30 mouse cellular contexts compared by ENCODE assay signal in the genomic region with DNA sequence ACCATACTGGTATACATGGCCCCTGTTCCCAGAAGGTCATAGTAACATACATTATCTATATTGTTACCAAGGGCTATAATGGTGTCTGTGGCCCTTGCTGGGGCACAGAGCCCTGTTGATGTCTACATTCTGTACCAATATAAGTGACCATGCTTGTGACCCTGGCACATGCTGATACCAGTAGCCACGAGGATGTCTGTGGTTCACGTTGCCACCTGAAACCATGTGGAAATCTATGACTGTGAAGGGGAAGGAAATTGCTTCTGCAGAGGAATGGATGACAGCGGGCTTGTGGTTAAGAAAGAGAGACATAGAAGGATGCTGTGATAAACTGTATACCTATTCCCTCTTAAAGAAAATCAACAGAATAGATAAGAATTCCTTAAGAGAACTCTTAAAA. TPM values are rescaled to one million over a fixed set of nuclear protein-coding genes. Genes with fewer than 3 reads are reported as not detected.
DNase-seq lines count a peak whose midpoint lies in the region; ATAC-seq and TF ChIP-seq lines count a peak whose summit lies in the region.
"Had no signal": no experiment of that assay in that cellular context is flagged by ENCODE, and none has a peak within 500 bp of the region (broad histone marks: within the 10 kb centered on the region; RNA-seq: fewer than 3 reads in every experiment).

No protein-coding gene starts in this region.

- no peaks in the 10 kb centered on the region for H3K9me3 ChIP-seq in midbrain, embryonic 16.5 days (replicated peaks; ENCODE audit: control insufficient read depth, low read length, poor library complexity, severe bottlenecking)
- H3K9me3 ChIP-seq in stomach, postnatal 0 days (ENCODE audit: control insufficient read depth, low read length), result no peaks in the 10 kb centered on the region
- H3K9me3 ChIP-seq: embryonic facial prominence, embryonic 13.5 days; embryonic facial prominence, embryonic 15.5 days; forebrain, embryonic 10.5 days; forebrain, embryonic 12.5 days had no signal

- intact Hi-C loops in left cerebral cortex, postnatal 14 days (cut with DNase I), result no loop called here

- H3K36me3 ChIP-seq in midbrain, embryonic 16.5 days (ENCODE audit: control insufficient read depth, insufficient read depth, low read length), result no peaks in the 10 kb centered on the region
- no peaks in the 10 kb centered on the region for H3K36me3 ChIP-seq in stomach, postnatal 0 days (ENCODE audit: control insufficient read depth, insufficient read depth, low read length)
- H3K36me3 ChIP-seq: embryonic facial prominence, embryonic 13.5 days; embryonic facial prominence, embryonic 15.5 days; forebrain, embryonic 10.5 days; forebrain, embryonic 12.5 days; G1E had no signal

- DNase-seq in stomach, postnatal 0 days (ENCODE audit: low spot score), result no peak
- no peak for DNase-seq in left cerebral cortex, postnatal 14 days (ENCODE audit: low spot score in 2 of 2)
- DNase-seq: adrenal gland, adult 8-10 months; adrenal gland, postnatal 14 days; adrenal gland, postnatal 36 days; B cell, adult 2 months; cerebellum, adult 11 months; cerebellum, adult 18-20 months; cerebellum, adult 8-10 months; cerebellum, adult 9-11 months; cerebellum, postnatal 14 days; cerebellum, postnatal 36 days had no signal

- TF ChIP-seq EP300 in stomach, postnatal 0 days (optimal IDR thresholded peaks at IDR 0.05), result no peak

- H3K4me3 ChIP-seq in midbrain, embryonic 16.5 days (ENCODE audit: low read depth, low read length), result no peak overlapping the region
- no peak overlapping the region for H3K4me3 ChIP-seq in stomach, postnatal 0 days (ENCODE audit: low read depth, low read length)
- H3K4me3 ChIP-seq: embryonic facial prominence, embryonic 13.5 days; embryonic facial prominence, embryonic 15.5 days; erythroblast, embryonic 14.5 days; forebrain, embryonic 10.5 days; forebrain, embryonic 12.5 days had no signal

- 90% methylated on average over 3 of the region's 3 CpGs for WGBS in midbrain, embryonic 16.5 days
- WGBS in stomach, postnatal 0 days, result 82% methylated on average over 3 of the region's 3 CpGs

- no peak for TF ChIP-seq CTCF in stomach, postnatal 0 days (IDR thresholded peaks at IDR 0.05; ENCODE audit: low read depth)

- ATAC-seq in common myeloid progenitor, adult 5-6 weeks (replicated peaks; ENCODE audit: low read depth, poor library complexity, severe bottlenecking), result peak; percentile 45; the same call in 1 of the 2 replicates
- ATAC-seq in hematopoietic stem cell, adult 5-6 weeks (replicated peaks in 1 of 2; ENCODE audit: insufficient read depth in 1 of 2, low FRiP score in 2 of 2, low TSS enrichment in 1 of 2, low read depth in 1 of 2, poor library complexity in 2 of 2, severe bottlenecking in 2 of 2), result peak; percentile 7 to 78; a peak in 1 of 4 replicates
- peak; percentile 97 for ATAC-seq in megakaryocyte progenitor cell, adult 5-6 weeks (replicated peaks; ENCODE audit: poor library complexity)
- no peak for ATAC-seq in midbrain, embryonic 16.5 days
- no peak for ATAC-seq in stomach, postnatal 0 days (ENCODE audit: low FRiP score, low TSS enrichment)
- ATAC-seq: activated CD4-positive, CD25-positive, alpha-beta regulatory T cell, adult 4 months; CD4-positive, CD25-positive, alpha-beta regulatory T cell, adult 4 months; forebrain, embryonic 14.5 days; forebrain, embryonic 16.5 days; Patski had no signal

- no peak overlapping the region for H3K9ac ChIP-seq in midbrain, embryonic 16.5 days (ENCODE audit: low read depth, low read length)
- no peak overlapping the region for H3K9ac ChIP-seq in stomach, postnatal 0 days (ENCODE audit: low read length)
- H3K9ac ChIP-seq: embryonic facial prominence, embryonic 13.5 days; embryonic facial prominence, embryonic 15.5 days; forebrain, embryonic 12.5 days had no signal

- no peaks in the 10 kb centered on the region for H3K4me1 ChIP-seq in midbrain, embryonic 16.5 days (ENCODE audit: control insufficient read depth, insufficient read depth, low read length)
- no peaks in the 10 kb centered on the region for H3K4me1 ChIP-seq in stomach, postnatal 0 days (replicated peaks; ENCODE audit: control insufficient read depth, insufficient read depth)
- H3K4me1 ChIP-seq: embryonic facial prominence, embryonic 13.5 days; embryonic facial prominence, embryonic 15.5 days; forebrain, embryonic 10.5 days; forebrain, embryonic 12.5 days had no signal

- no peaks in the 10 kb centered on the region for H3K27me3 ChIP-seq in midbrain, embryonic 16.5 days (ENCODE audit: control insufficient read depth, insufficient read depth, low read depth, low read length)
- H3K27me3 ChIP-seq in stomach, postnatal 0 days (ENCODE audit: control insufficient read depth, insufficient read depth, low read length), result no peaks in the 10 kb centered on the region
- H3K27me3 ChIP-seq: CH12.LX; embryonic facial prominence, embryonic 13.5 days; embryonic facial prominence, embryonic 15.5 days; forebrain, embryonic 12.5 days; Patski had no signal

- H3K4me2 ChIP-seq in midbrain, embryonic 16.5 days (ENCODE audit: low read length), result no peak overlapping the region
- H3K4me2 ChIP-seq in stomach, postnatal 0 days (replicated peaks; ENCODE audit: low read depth), result no peak overlapping the region
- H3K4me2 ChIP-seq: embryonic facial prominence, embryonic 13.5 days; embryonic facial prominence, embryonic 15.5 days; forebrain, embryonic 12.5 days had no signal

- no peak overlapping the region for H3K27ac ChIP-seq in midbrain, embryonic 16.5 days (ENCODE audit: low read length)
- H3K27ac ChIP-seq in stomach, postnatal 0 days (replicated peaks), result no peak overlapping the region
- H3K27ac ChIP-seq: embryonic facial prominence, embryonic 13.5 days; embryonic facial prominence, embryonic 15.5 days; forebrain, embryonic 10.5 days; forebrain, embryonic 12.5 days had no signal

RNA-seq across cellular contexts. Expression of gene Cyp2j8, which starts 2.9 kb away (rescaled TPM):
- total RNA-seq in common myeloid progenitor, adult 5-6 weeks (2017), result not detected in 2 replicates
- not detected in 2 replicates for total RNA-seq in hematopoietic stem cell, adult 5-6 weeks (2017)
- total RNA-seq in megakaryocyte progenitor cell, adult 5-6 weeks (2015), result not detected in 2 replicates
- total RNA-seq in megakaryocyte progenitor cell, adult 5-6 weeks (2017), result not detected in 2 replicates
- not detected in 2 replicates for polyA plus RNA-seq in midbrain, embryonic 16.5 days (2015; fragmentation: Nextera tagmentation; extraction: Ambion mirVana)
- polyA plus RNA-seq in stomach, postnatal 0 days (2015; fragmentation: Nextera tagmentation; extraction: Ambion mirVana), result not detected in 2 replicates
- total RNA-seq in left cerebral cortex, postnatal 14 days (2021), result not detected
- total RNA-seq: adrenal gland, adult 18-20 months; adrenal gland, postnatal 14 days; adrenal gland, postnatal 36 days; CH12.LX; G1E had no signal
- polyA plus RNA-seq: activated CD4-positive, CD25-positive, alpha-beta regulatory T cell, adult 4 months; CD4-positive, CD25-positive, alpha-beta regulatory T cell, adult 4 months; embryonic facial prominence, embryonic 11.5 days; embryonic facial prominence, embryonic 13.5 days; embryonic facial prominence, embryonic 15.5 days; erythroblast, embryonic 14.5 days; forebrain, embryonic 10.5 days; forebrain, embryonic 12.5 days; forebrain, embryonic 14.5 days; forebrain, embryonic 16.5 days; G1E; Patski had no signal

RNA-seq across cellular contexts. Expression of gene Cyp2j6, which starts 43.4 kb away (rescaled TPM):
- 4.0 and 4.7 TPM in 2 replicates for total RNA-seq in common myeloid progenitor, adult 5-6 weeks (2017)
- 21.2 and 23.0 TPM in 2 replicates for total RNA-seq in hematopoietic stem cell, adult 5-6 weeks (2017)
- 2.4 and 3.1 TPM in 2 replicates for total RNA-seq in megakaryocyte progenitor cell, adult 5-6 weeks (2015)
- 2.5 and 2.8 TPM in 2 replicates for total RNA-seq in megakaryocyte progenitor cell, adult 5-6 weeks (2017)
- 5.1 and 6.0 TPM in 2 replicates for polyA plus RNA-seq in midbrain, embryonic 16.5 days (2015; fragmentation: Nextera tagmentation; extraction: Ambion mirVana)
- 21.5 and 23.0 TPM in 2 replicates for polyA plus RNA-seq in stomach, postnatal 0 days (2015; fragmentation: Nextera tagmentation; extraction: Ambion mirVana)
- total RNA-seq in left cerebral cortex, postnatal 14 days (2021), result 10 to 100 TPM; 11.9 to 13.2 TPM
- total RNA-seq: CH12.LX had no signal
- polyA plus RNA-seq: activated CD4-positive, CD25-positive, alpha-beta regulatory T cell, adult 4 months; CD4-positive, CD25-positive, alpha-beta regulatory T cell, adult 4 months; erythroblast, embryonic 14.5 days; G1E had no signal

Comparison
In these comparisons a context has a peak if more than half of its experiments do, and no peak if none do; other contexts are left out.
1. ATAC-seq: peak in common myeloid progenitor, adult 5-6 weeks (single experiment), hematopoietic stem cell, adult 5-6 weeks (2 of 2) and megakaryocyte progenitor cell, adult 5-6 weeks (single experiment); none in midbrain, embryonic 16.5 days (single experiment) and stomach, postnatal 0 days (single experiment).